Mouse (Mus musculus) forebrain, embryonic 11.5 days (tissue): ENCODE measurements at regions not wholly inside any gene's neighbourhood (a gene's known extent, or its start where the extent isn't known, plus 50 kb on each side); places are given as distances from the start of the nearest gene placed in this dataset.

ENCODE experiments used
- ATAC-seq: fragments of 200-750 bp; cut with Nextera tagmentation; replicated peaks from 2 replicates; pipeline ENCODE4 v1.8.0; 2017; ENCODE audit warnings: moderate TSS enrichment; ENCODE audit not compliant: low FRiP score
- DNase-seq: peaks from one replicate; pipeline ENCODE4 v3.0.0-alpha.2; 2017; ENCODE audit warnings: low spot score
- H3K27ac ChIP-seq: fragments of 300-500 bp; sonication (generic); 2 replicates; pipeline ENCODE4 v1.5.1; 2014; ENCODE audit warnings: low read depth, low read length
- H3K27me3 ChIP-seq: fragments of 300-500 bp; sonication (generic); 2 replicates; pipeline ENCODE4 v1.6.1; 2014; ENCODE audit warnings: mild to moderate bottlenecking, low read length, mixed read lengths; ENCODE audit not compliant: control insufficient read depth, insufficient read depth
- H3K36me3 ChIP-seq: fragments of 300-500 bp; sonication (generic); 2 replicates; pipeline ENCODE4 v1.6.1; 2014; ENCODE audit warnings: mild to moderate bottlenecking, low read length, moderate library complexity, mixed read lengths; ENCODE audit not compliant: control insufficient read depth, insufficient read depth
- H3K4me1 ChIP-seq: fragments of 300-500 bp; sonication (generic); replicated peaks from 2 replicates; pipeline ENCODE4 v1.6.1; 2014; ENCODE audit warnings: low read length, mixed read lengths; ENCODE audit not compliant: control insufficient read depth, insufficient read depth
- H3K4me2 ChIP-seq: fragments of 300-500 bp; sonication (generic); 2 replicates; pipeline ENCODE4 v1.6.1; 2014; ENCODE audit warnings: low read depth, mild to moderate bottlenecking, low read length, moderate library complexity, mixed read lengths; ENCODE audit not compliant: severe bottlenecking
- H3K4me3 ChIP-seq: fragments of 300-500 bp; sonication (generic); 2 replicates; pipeline ENCODE4 v1.5.1; 2014; ENCODE audit warnings: low read depth, low read length
- H3K9ac ChIP-seq: fragments of 300-500 bp; sonication (generic); 2 replicates; pipeline ENCODE4 v1.6.1; 2014; ENCODE audit warnings: low read length
- H3K9me3 ChIP-seq: fragments of 300-500 bp; sonication (generic); 2 replicates; pipeline ENCODE4 v1.6.1; 2016; ENCODE audit warnings: low read length, mixed read lengths; ENCODE audit not compliant: control insufficient read depth
- WGBS: fragments of 180-500 bp; shearing (Covaris S2); extraction: QIAGEN DNeasy Blood & Tissue Kit; methylation state at CpG from one replicate; pipeline ENCODE4 v1.1.7; 2014; 5-methylcytosine and 5-hydroxymethylcytosine counted together

DNA sequence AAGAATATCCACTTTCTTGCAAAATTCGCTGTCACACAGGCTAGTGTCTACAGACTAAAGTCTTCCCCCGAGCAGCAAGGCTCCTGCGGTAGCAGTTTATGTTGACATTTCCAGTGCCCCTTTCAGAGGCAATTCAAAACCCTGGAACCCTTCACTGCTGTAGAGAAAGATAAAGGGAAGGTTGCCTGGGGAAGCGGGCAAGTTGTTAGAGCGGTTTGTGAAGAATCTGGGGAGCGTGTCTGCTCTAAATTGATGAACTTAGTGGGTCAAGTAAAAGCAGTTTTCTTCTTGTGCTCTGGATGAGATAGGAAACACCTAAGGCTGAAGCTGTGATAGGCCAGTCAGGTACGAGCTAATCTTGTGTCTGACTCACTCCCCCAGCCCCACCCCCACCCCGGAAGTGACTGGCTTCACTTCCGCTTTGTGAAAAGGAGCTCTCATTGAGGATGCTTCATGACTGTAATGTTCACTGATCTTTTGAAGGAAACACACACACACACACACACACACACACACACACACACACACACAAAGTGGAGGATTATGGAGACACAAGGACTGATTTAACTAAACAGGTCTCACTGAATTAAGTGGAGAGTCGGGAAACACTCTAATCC is 626.6 kb upstream of the Sox9 start:
- ATAC-seq (no peak), DNase-seq (no peak)
- Histone ChIP-seq H3K27me3 (no peaks in the 10 kb centered on the region), H3K9me3 (no peaks in the 10 kb centered on the region), H3K36me3 (no peaks in the 10 kb centered on the region), H3K27ac (no peak overlapping the region), H3K4me3 (no peak overlapping the region), H3K4me1 (peaks cover 2% of the 10 kb centered on the region; the same call in 1 of the 2 replicates), H3K9ac (no peak overlapping the region), H3K4me2 (no peak overlapping the region)
- WGBS: 53% methylated on average over 10 of the region's 10 CpGs

DNA sequence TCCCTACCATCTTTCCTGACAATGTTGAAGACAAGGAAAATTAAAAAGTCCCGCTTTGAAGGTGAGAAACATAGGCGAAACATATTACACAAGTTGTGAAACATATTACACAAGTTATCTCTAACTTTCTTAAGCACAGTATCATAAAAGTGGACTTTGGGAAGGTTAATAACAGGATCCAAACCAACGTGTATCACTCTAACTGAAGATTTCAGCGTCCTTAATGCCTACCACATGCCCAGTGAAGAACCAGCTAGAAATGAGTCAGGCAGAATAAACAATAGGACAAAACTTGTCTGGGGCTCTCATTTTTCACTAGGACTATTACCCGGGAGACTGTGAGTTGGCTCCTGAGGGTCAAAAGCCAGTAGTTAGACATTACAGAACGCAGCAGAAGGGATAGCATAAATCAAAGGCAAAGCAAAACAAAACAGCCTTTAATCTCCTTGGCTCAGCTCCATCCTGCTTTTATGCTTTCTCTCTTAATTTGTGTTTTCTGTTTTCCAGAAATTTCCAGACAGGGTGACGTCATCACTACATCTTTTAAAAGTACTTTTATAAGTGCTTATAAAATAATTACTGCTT is 618.3 kb upstream of the Sox9 start:
- 67% methylated on average over 7 of the region's 7 CpGs for WGBS
- Histone ChIP-seq H3K36me3 (no peaks in the 10 kb centered on the region), H3K9me3 (no peaks in the 10 kb centered on the region), H3K4me2 (no peak overlapping the region), H3K4me1 (0 out of 2 replicates have a peak, but pooled peaks cover 2% of the 10 kb centered on the region), H3K4me3 (no peak overlapping the region), H3K27ac (no peak overlapping the region), H3K27me3 (no peaks in the 10 kb centered on the region), H3K9ac (no peak overlapping the region)
- ATAC-seq (no peak), DNase-seq (no peak)

DNA sequence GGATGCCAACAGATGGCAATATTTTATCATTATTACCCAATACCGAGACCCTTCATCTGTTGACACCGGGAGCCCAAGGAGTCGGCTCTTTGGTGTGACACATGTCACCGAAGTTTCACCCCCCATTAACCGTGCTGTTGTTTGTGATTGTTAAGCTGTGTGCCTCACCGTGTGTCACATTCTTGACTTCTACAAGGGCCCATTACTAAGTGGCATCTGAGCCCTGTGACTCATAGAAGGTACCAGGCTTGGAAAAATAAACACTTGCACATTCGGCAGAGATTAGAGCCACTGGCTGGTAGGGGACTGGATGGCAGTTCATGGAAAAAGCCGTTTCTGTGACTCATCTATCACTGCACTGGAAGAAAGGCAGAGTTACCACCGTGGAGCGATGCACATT is 608.4 kb upstream of the Sox9 start:
- no peak for ATAC-seq
- Histone ChIP-seq H3K27me3 (no peaks in the 10 kb centered on the region), H3K4me1 (no peaks in the 10 kb centered on the region), H3K36me3 (no peaks in the 10 kb centered on the region), H3K4me3 (no peak overlapping the region), H3K27ac (no peak overlapping the region), H3K9ac (no peak overlapping the region), H3K9me3 (no peaks in the 10 kb centered on the region), H3K4me2 (no peak overlapping the region)
- 86% methylated on average over 10 of the region's 10 CpGs for WGBS
- DNase-seq: no peak

DNA sequence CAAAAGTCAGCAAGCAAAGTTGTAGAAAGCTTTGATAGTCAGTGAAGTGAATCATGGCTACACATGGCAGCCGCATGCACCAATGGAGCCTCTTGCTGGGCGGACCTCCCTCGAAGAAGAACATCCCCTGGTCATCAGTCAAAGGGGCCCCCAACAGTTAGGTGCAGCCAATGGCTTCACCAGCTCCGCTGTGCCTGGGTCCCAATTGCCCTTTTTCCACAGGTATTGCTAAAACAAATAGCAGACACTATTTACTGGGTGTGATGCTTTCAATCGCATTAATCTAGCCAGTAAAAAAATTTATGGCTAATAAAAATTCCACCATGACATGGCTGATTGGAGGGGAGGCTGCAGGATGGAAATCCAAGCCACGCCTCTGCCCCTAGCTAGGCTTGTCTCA is 606.7 kb upstream of the Sox9 start:
- H3K4me3 ChIP-seq: no peak overlapping the region
- DNase-seq (no peak), ATAC-seq (no peak)
- no peaks in the 10 kb centered on the region for H3K9me3 ChIP-seq
- H3K27me3 ChIP-seq: no peaks in the 10 kb centered on the region
- H3K27ac ChIP-seq: no peak overlapping the region
- no peaks in the 10 kb centered on the region for H3K4me1 ChIP-seq
- H3K36me3 ChIP-seq: no peaks in the 10 kb centered on the region
- 90% methylated on average over 6 of the region's 6 CpGs for WGBS
- H3K9ac ChIP-seq: no peak overlapping the region
- no peak overlapping the region for H3K4me2 ChIP-seq

DNA sequence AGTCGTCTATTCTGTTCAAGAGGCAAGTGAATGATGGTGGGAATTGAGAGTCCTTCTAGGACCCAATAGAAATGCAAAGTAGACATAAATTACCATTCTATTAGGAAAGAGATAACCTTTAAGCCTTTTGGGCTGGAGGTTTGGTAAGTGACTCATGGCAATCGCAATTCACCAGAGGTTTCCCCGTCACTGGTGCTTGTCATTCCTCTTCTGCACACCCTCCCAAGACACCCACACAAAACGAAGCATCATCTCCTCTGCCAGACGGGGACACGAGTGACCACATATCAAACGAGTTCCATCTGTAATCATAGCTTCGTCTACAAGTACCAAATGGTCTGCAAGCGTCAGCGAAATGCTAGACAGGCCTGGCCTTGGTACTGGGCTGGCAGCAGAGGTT is 601.4 kb upstream of the Sox9 start:
- H3K4me1 ChIP-seq: no peaks in the 10 kb centered on the region
- 87% methylated on average over 10 of the region's 10 CpGs for WGBS
- ATAC-seq: no peak

DNA sequence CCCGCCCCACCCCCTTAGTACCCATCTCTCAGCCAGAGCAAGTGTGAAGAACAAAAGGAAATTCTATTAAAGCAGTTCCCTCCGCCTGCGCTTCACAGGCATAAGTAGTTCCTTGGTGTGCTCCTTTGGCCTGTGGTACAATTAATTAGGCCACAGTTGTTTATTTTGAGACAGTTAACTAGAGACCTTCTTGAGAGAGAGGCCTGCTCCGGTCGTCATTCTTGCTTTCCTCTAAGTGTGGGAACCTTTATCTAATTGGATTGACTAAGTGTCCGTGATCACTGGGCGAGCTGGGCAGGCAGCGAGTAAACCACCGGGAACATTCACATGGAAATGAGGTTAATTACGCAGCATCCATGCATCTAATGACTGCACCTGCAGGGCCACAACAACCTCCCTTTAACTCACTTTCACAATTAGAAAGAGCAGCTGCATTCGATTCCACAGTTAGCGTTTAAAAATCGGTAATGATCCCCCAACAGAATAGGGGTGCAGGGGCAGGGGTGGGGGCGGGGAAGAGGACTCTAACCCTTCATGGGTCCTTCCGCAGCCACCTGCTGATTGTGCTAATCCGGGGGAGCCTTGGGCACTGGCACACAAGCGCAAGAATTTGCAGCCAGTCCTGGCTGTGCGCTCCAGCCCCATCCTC is 584.3 kb upstream of the Sox9 start:
- Histone ChIP-seq H3K4me1 (peaks cover 6% of the 10 kb centered on the region; the same call in 1 of the 2 replicates), H3K36me3 (no peaks in the 10 kb centered on the region), H3K27me3 (no peaks in the 10 kb centered on the region; the same call in 1 of the 2 replicates), H3K4me3 (no peak overlapping the region), H3K9ac (no peak overlapping the region), H3K9me3 (no peaks in the 10 kb centered on the region), H3K27ac (0 out of 2 replicates have a peak overlapping the region, but pooled peaks have one; percentile 43), H3K4me2 (peak overlapping the region; percentile 26; the same call in 1 of the 2 replicates)
- 2% methylated on average over 18 of the region's 18 CpGs for WGBS
- ATAC-seq: peak; percentile 93
- DNase-seq: peak; percentile 82

More for the DNA sequence above, 601.4 kb upstream of the Sox9 start:
- DNase-seq: no peak
- no peak overlapping the region for H3K9ac ChIP-seq
- H3K36me3 ChIP-seq: no peaks in the 10 kb centered on the region
- H3K9me3 ChIP-seq: no peaks in the 10 kb centered on the region
- no peak overlapping the region for H3K4me3 ChIP-seq
- H3K27ac ChIP-seq: no peak overlapping the region
- H3K27me3 ChIP-seq: no peaks in the 10 kb centered on the region
- no peak overlapping the region for H3K4me2 ChIP-seq

DNA sequence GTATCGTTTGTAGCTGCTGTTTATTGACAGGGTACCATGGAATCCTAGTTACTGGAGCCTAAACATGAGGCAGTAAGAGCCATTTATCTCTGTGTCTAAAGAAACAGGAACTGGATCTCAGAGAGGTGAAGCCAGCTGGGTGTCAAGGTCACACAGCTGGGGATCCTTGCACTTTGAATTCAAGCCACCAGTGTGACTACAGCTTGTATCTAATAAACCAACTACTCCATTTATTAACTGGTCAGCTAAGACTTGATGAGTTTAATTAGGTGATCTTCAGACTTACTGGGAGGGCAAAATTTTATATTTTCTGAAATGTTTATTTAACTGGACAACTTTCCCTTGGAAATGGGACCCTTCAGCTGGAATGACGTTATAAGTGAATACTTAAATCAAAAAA is 577.5 kb upstream of the Sox9 start:
- no peak overlapping the region for H3K4me3 ChIP-seq
- H3K9me3 ChIP-seq: no peaks in the 10 kb centered on the region
- DNase-seq: no peak
- WGBS: 58% methylated on average over 2 of the region's 2 CpGs
- H3K27ac ChIP-seq: no peak overlapping the region
- no peaks in the 10 kb centered on the region for H3K36me3 ChIP-seq
- H3K9ac ChIP-seq: no peak overlapping the region
- no peak overlapping the region for H3K4me2 ChIP-seq
- H3K4me1 ChIP-seq: peaks cover 2% of the 10 kb centered on the region; the same call in 1 of the 2 replicates
- no peak for ATAC-seq
- H3K27me3 ChIP-seq: no peaks in the 10 kb centered on the region

DNA sequence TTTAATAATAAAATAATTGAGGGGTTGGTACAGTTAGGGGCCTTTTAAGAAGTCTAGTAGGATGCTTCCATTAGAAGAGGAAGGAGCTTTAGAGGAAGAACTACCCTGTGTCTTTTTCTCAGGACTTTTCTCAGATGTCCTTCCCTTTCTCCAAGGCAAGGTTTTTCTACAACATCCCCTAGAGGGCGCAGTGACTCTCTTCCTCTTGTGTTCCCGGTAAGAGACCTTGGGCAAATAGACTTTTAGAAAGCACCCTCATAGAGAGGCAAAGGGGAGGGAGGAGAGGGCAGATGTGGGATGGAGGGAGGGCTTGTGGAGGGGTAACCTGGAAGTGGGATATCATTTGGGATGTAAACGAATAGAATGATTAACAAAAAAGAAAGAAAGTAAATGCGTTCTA is 572.6 kb upstream of the Sox9 start:
- ATAC-seq (no peak), DNase-seq (peak; percentile 53)
- no peak overlapping the region for H3K4me2 ChIP-seq
- no peaks in the 10 kb centered on the region for H3K27me3 ChIP-seq
- H3K9me3 ChIP-seq: no peaks in the 10 kb centered on the region
- no peaks in the 10 kb centered on the region; the same call in 1 of the 2 replicates for H3K4me1 ChIP-seq
- no peak overlapping the region for H3K4me3 ChIP-seq
- no peak overlapping the region for H3K9ac ChIP-seq
- 29% methylated on average over 4 of the region's 4 CpGs for WGBS
- no peaks in the 10 kb centered on the region for H3K36me3 ChIP-seq
- H3K27ac ChIP-seq: no peak overlapping the region
